ENCODE assay signal across 8 mouse cellular contexts in genomic region chr8:70792700-70793099, GRCm38 (mm10). TPM values are rescaled to one million over a fixed set of nuclear protein-coding genes. Genes with fewer than 3 reads are reported as not detected.
DNase-seq lines count a peak whose midpoint lies in the region; ATAC-seq and TF ChIP-seq lines count a peak whose summit lies in the region.

No protein-coding gene starts in this region.

- peak overlapping the region; percentile 88 for H3K27ac ChIP-seq in forebrain, embryonic 15.5 days (replicated peaks)
- peak overlapping the region; percentile 42 for H3K27ac ChIP-seq in testis, adult 2 months (ENCODE audit: control insufficient read depth, insufficient read depth, low read depth, low read length)

- no peak for TF ChIP-seq POLR2A in testis, adult 2 months (IDR thresholded peaks at IDR 0.05; ENCODE audit: control insufficient read depth, low read depth, low read length)

- WGBS in forebrain, embryonic 15.5 days: 0% methylated on average over 20 of the region's 20 CpGs

- no peaks in the 10 kb centered on the region for H3K9me3 ChIP-seq in forebrain, embryonic 15.5 days

- ATAC-seq in forebrain, embryonic 15.5 days (replicated peaks): no peak; the same call in none of the 2 replicates

- H3K36me3 ChIP-seq in forebrain, embryonic 15.5 days: peaks cover 11% of the 10 kb centered on the region
- no peaks in the 10 kb centered on the region for H3K36me3 ChIP-seq in testis, adult 2 months (ENCODE audit: control insufficient read depth, insufficient read depth, low read length)

- H3K9ac ChIP-seq in forebrain, embryonic 15.5 days (replicated peaks): peak overlapping the region; percentile 81

- H3K4me2 ChIP-seq in forebrain, embryonic 15.5 days (replicated peaks): peak overlapping the region; percentile 58

- no peaks in the 10 kb centered on the region for H3K27me3 ChIP-seq in forebrain, embryonic 15.5 days
- no peaks in the 10 kb centered on the region for H3K27me3 ChIP-seq in testis, adult 2 months (ENCODE audit: control insufficient read depth, insufficient read depth, low read length)

- TF ChIP-seq CTCF in testis, adult 2 months (IDR thresholded peaks at IDR 0.05; ENCODE audit: control insufficient read depth, insufficient read depth, insufficient replicate concordance, low read depth, low read length): no peak

- H3K4me1 ChIP-seq in forebrain, embryonic 15.5 days: peaks cover 40% of the 10 kb centered on the region
- peaks cover 33% of the 10 kb centered on the region for H3K4me1 ChIP-seq in testis, adult 2 months (ENCODE audit: control insufficient read depth, insufficient read depth, low read length)

- peak overlapping the region; percentile 62 for H3K4me3 ChIP-seq in forebrain, embryonic 15.5 days
- H3K4me3 ChIP-seq in testis, adult 2 months (ENCODE audit: control insufficient read depth, low read depth, low read length): peak overlapping the region; percentile 84

- peak; percentile 81 for DNase-seq in retina, adult 2 months (ENCODE audit: low read depth, low spot score)
- DNase-seq in retina, embryonic 14.5 days (ENCODE audit: low spot score): no peak
- DNase-seq in c-Kit-negative CD71-positive TER-119-positive erythroid progenitor cells, embryonic 14.5 days (ENCODE audit: low read depth, low spot score): peak; percentile 62
- DNase-seq in kidney, postnatal 14 days: peak; percentile 92
- DNase-seq in lung, postnatal 4 days: peak; percentile 87 to 91
- no peak for DNase-seq in gastrocnemius, adult 18-20 months (ENCODE audit: low spot score)

RNA-seq across cellular contexts. Expression of gene Mast3, which starts 12.2 kb away (rescaled TPM):
- polyA plus RNA-seq in forebrain, embryonic 15.5 days (2015; fragmentation: Nextera tagmentation; extraction: Ambion mirVana): 24.6 and 25.0 TPM in 2 replicates
- polyA plus RNA-seq in testis, adult 2 months (2012; rRNA removed): 11.0 and 13.1 TPM in 2 replicates
- total RNA-seq in gastrocnemius, adult 18-20 months (2021): 1 to 10 TPM; 2.7 TPM

RNA-seq across cellular contexts. Expression of gene Il12rb1, which starts 15.5 kb away (rescaled TPM):
- polyA plus RNA-seq in forebrain, embryonic 15.5 days (2015; fragmentation: Nextera tagmentation; extraction: Ambion mirVana): 0.08 and 0.18 TPM in 2 replicates
- 0.25 and 0.40 TPM in 2 replicates for polyA plus RNA-seq in testis, adult 2 months (2012; rRNA removed)
- total RNA-seq in gastrocnemius, adult 18-20 months (2021): under 1 TPM in 1 of 2 experiments, not detected in 1; 0.07 TPM

RNA-seq across cellular contexts. Expression of gene Pik3r2, which starts 16.2 kb away (rescaled TPM):
- 126 and 127 TPM in 2 replicates for polyA plus RNA-seq in forebrain, embryonic 15.5 days (2015; fragmentation: Nextera tagmentation; extraction: Ambion mirVana)
- polyA plus RNA-seq in testis, adult 2 months (2012; rRNA removed): 25.1 and 30.8 TPM in 2 replicates
- total RNA-seq in gastrocnemius, adult 18-20 months (2021): 10 to 100 TPM; 13.3 to 15.1 TPM

RNA-seq across cellular contexts. Expression of gene Mpv17l2, which starts 32.0 kb away (rescaled TPM):
- 51.5 and 57.7 TPM in 2 replicates for polyA plus RNA-seq in forebrain, embryonic 15.5 days (2015; fragmentation: Nextera tagmentation; extraction: Ambion mirVana)
- 13.5 and 14.4 TPM in 2 replicates for polyA plus RNA-seq in testis, adult 2 months (2012; rRNA removed)
- 10 to 100 TPM; 19.9 to 20.9 TPM for total RNA-seq in gastrocnemius, adult 18-20 months (2021)

RNA-seq across cellular contexts. Expression of gene Rab3a, which starts 38.2 kb away (rescaled TPM):
- polyA plus RNA-seq in forebrain, embryonic 15.5 days (2015; fragmentation: Nextera tagmentation; extraction: Ambion mirVana): 319 and 328 TPM in 2 replicates
- 7.9 and 8.2 TPM in 2 replicates for polyA plus RNA-seq in testis, adult 2 months (2012; rRNA removed)
- 10 to 100 TPM; 32.5 to 36.5 TPM for total RNA-seq in gastrocnemius, adult 18-20 months (2021)

Comparison
In these comparisons a context has a peak if more than half of its experiments do, and no peak if none do; other contexts are left out.
1. DNase-seq: peak in retina, adult 2 months (single experiment), c-Kit-negative CD71-positive TER-119-positive erythroid progenitor cells, embryonic 14.5 days (single experiment), kidney, postnatal 14 days (single experiment) and lung, postnatal 4 days (2 of 2); none in retina, embryonic 14.5 days (single experiment) and gastrocnemius, adult 18-20 months (single experiment).